Mouse (Mus musculus) heart, embryonic 13.5 days (tissue): ENCODE results near the gene Olfr645. TPM values are rescaled to one million over a fixed set of nuclear protein-coding genes. Genes with fewer than 3 reads are reported as not detected.

Experiments used
- polyA plus RNA-seq: library from polyadenylated mRNA; unstranded; fragments of >200 nt; fragmentation: Nextera tagmentation; extraction: Ambion mirVana; gene quantifications from 2 replicates; pipeline ENCODE4 v1.2.1, GENCODE M21; 2015

The Olfr645 gene
- polyA plus RNA-seq, 1 experiment from 2014 or later, result not detected

Other genes starting within 250 kb of the Olfr645 start
- not detected in 2 replicates for gene Hbb-bh2, start 244.9 kb downstream of the Olfr645 start, polyA plus RNA-seq
- gene Hbb-bh1, start 242.3 kb downstream of the Olfr645 start, polyA plus RNA-seq, result 230 and 536 TPM in 2 replicates
- 25,617 and 43,684 TPM in 2 replicates for gene Hbb-y, start 232.2 kb downstream of the Olfr645 start, polyA plus RNA-seq
- not detected in 2 replicates for gene Olfr66, start 199.2 kb downstream of the Olfr645 start, polyA plus RNA-seq
- not detected in 2 replicates for gene Olfr64, start 191.0 kb downstream of the Olfr645 start, polyA plus RNA-seq
- not detected in 2 replicates for gene Olfr65, start 182.0 kb downstream of the Olfr645 start, polyA plus RNA-seq
- gene Olfr631, start 156.6 kb downstream of the Olfr645 start, polyA plus RNA-seq, result not detected in 2 replicates
- gene Olfr632, start 151.1 kb downstream of the Olfr645 start, polyA plus RNA-seq, result not detected in 2 replicates
- not detected in 2 replicates for gene Olfr633, start 141.0 kb downstream of the Olfr645 start, polyA plus RNA-seq
- not detected in 2 replicates for gene Olfr635, start 114.3 kb downstream of the Olfr645 start, polyA plus RNA-seq
- gene Olfr638, start 86.7 kb downstream of the Olfr645 start, polyA plus RNA-seq, result not detected in 2 replicates
- gene Olfr639, start 68.2 kb downstream of the Olfr645 start, polyA plus RNA-seq, result not detected in 2 replicates
- gene Olfr640, start 59.9 kb downstream of the Olfr645 start, polyA plus RNA-seq, result not detected in 2 replicates
- not detected in 2 replicates for gene Olfr641, start 50.0 kb downstream of the Olfr645 start, polyA plus RNA-seq
- gene Olfr642, start 32.8 kb downstream of the Olfr645 start, polyA plus RNA-seq, result not detected in 2 replicates
- not detected in 2 replicates for gene 4930516K23Rik, start 24.0 kb downstream of the Olfr645 start, polyA plus RNA-seq
- not detected in 2 replicates for gene Olfr644, start 13.6 kb downstream of the Olfr645 start, polyA plus RNA-seq
- gene Olfr646, start 19.4 kb upstream of the Olfr645 start, polyA plus RNA-seq, result not detected in 2 replicates
- gene Ubqln5, start 44.4 kb upstream of the Olfr645 start, polyA plus RNA-seq, result not detected in 2 replicates
- gene Olfr643, start 51.9 kb upstream of the Olfr645 start, polyA plus RNA-seq, result not detected in 2 replicates
- gene Ubqln3, start 57.8 kb upstream of the Olfr645 start, polyA plus RNA-seq, result not detected in 2 replicates
- not detected in 2 replicates for gene Ubqlnl, start 65.1 kb upstream of the Olfr645 start, polyA plus RNA-seq
- not detected in 2 replicates for gene Olfm5, start 79.4 kb upstream of the Olfr645 start, polyA plus RNA-seq
- gene Olfr648, start 97.9 kb upstream of the Olfr645 start, polyA plus RNA-seq, result 0.12 and 0.19 TPM in 2 replicates
- not detected in 2 replicates for gene Olfr649, start 110.5 kb upstream of the Olfr645 start, polyA plus RNA-seq
- 2.8 TPM in 2 replicates for gene Trim6, start 133.3 kb upstream of the Olfr645 start, polyA plus RNA-seq
- 2.1 and 2.4 TPM in 2 replicates for gene Trim34a, start 159.0 kb upstream of the Olfr645 start, polyA plus RNA-seq
- gene Trim5, start 202.6 kb upstream of the Olfr645 start, polyA plus RNA-seq, result 0.57 TPM in 2 replicates
- gene Trim12a, start 230.0 kb upstream of the Olfr645 start, polyA plus RNA-seq, result 7.6 and 8.8 TPM in 2 replicates
- gene Trim34b, start 244.0 kb upstream of the Olfr645 start, polyA plus RNA-seq, result 0.13 TPM in 1 of 2 replicates, not detected in the other